Mouse (Mus musculus) stomach, postnatal 0 days (tissue): ENCODE results near the gene Htr2a.
A peak's percentile ranks its signal among the peaks of the same experiment; 100 is the strongest.

Experiments
- CTCF ChIP-seq: IDR thresholded peaks from 2 replicates; pipeline ENCODE4 v1.5.1; 2016; ENCODE audit warnings: antibody characterized with exemption, low read depth, mild to moderate bottlenecking, moderate library complexity
- EP300 ChIP-seq: optimal IDR thresholded peaks from 2 replicates; pipeline ENCODE3; 2016; ENCODE audit warnings: antibody characterized with exemption

DNA sequence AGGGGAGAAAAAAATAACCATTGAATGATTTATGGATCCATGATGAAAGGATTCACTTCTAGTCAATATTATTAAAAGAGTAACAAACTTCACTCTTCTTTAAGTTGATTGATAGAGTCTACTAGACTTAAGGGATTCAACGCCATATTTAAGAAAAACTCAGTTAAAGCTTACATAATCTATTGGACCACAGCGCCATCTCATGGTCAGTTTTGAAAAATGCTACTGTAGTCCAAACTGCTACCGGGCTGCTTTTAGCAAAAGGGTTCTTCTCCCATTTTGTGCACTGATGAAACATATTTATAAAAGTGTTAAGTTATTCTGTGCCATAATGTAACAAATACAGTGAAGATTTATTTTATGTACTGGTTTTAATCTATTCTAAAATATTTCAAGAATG lies 68.4 kb downstream of the Htr2a start:
- TF ChIP-seq CTCF (peak; percentile 70), EP300 (no peak)
